Mouse (Mus musculus) intestine, embryonic 16.5 days (tissue): ENCODE measurements around the gene Atp8b4. TPM values are rescaled to one million over a fixed set of nuclear protein-coding genes. Genes with fewer than 3 reads are reported as not detected.

ENCODE experiments used
- ATAC-seq: fragments of 200-750 bp; cut with Nextera tagmentation; 2 replicates; pipeline ENCODE4 v1.8.0; 2017; ENCODE audit warnings: moderate TSS enrichment, moderate library complexity
- H3K27ac ChIP-seq: fragments of 300-500 bp; sonication (generic); 2 replicates; pipeline ENCODE4 v1.5.1; 2014; ENCODE audit warnings: mild to moderate bottlenecking, low read length
- H3K27me3 ChIP-seq: fragments of 300-500 bp; sonication (generic); replicated peaks from 2 replicates; pipeline ENCODE4 v1.6.1; 2014; ENCODE audit warnings: low read length, control low read depth, mixed read lengths; ENCODE audit not compliant: control insufficient read depth, insufficient read depth
- H3K36me3 ChIP-seq: fragments of 300-500 bp; sonication (generic); 2 replicates; pipeline ENCODE4 v1.6.1; 2014; ENCODE audit warnings: low read length, control low read depth; ENCODE audit not compliant: control insufficient read depth, insufficient read depth
- H3K4me1 ChIP-seq: fragments of 300-500 bp; sonication (generic); 2 replicates; pipeline ENCODE4 v1.6.1; 2014; ENCODE audit warnings: low read length, control low read depth, mixed read lengths; ENCODE audit not compliant: control insufficient read depth, insufficient read depth
- H3K4me2 ChIP-seq: fragments of 300-500 bp; sonication (generic); 2 replicates; pipeline ENCODE4 v1.6.1; 2014; ENCODE audit warnings: low read depth, low read length, control low read depth
- H3K4me3 ChIP-seq: fragments of 300-500 bp; sonication (generic); 2 replicates; pipeline ENCODE4 v1.5.1; 2014; ENCODE audit warnings: mild to moderate bottlenecking, low read length
- H3K9ac ChIP-seq: fragments of 300-500 bp; sonication (generic); 2 replicates; pipeline ENCODE4 v1.6.1; 2014; ENCODE audit warnings: low read depth, low read length
- H3K9me3 ChIP-seq: fragments of 300-500 bp; sonication (generic); 2 replicates; pipeline ENCODE4 v1.6.1; 2016; ENCODE audit warnings: low read length, control low read depth; ENCODE audit not compliant: control insufficient read depth
- WGBS: fragments of 180-500 bp; shearing (Covaris S2); extraction: QIAGEN DNeasy Blood & Tissue Kit; methylation state at CpG from one replicate; pipeline ENCODE4 v1.1.7; 2014; 5-methylcytosine and 5-hydroxymethylcytosine counted together
- polyA plus RNA-seq: library from polyadenylated mRNA; unstranded; fragments of >200 nt; fragmentation: Nextera tagmentation; extraction: Ambion mirVana; gene quantifications from 2 replicates; pipeline ENCODE4 v1.2.1, GENCODE M21; 2015

The Atp8b4 gene
- polyA plus RNA-seq, 1 experiment from 2014 or later = 0.46 TPM

DNA sequence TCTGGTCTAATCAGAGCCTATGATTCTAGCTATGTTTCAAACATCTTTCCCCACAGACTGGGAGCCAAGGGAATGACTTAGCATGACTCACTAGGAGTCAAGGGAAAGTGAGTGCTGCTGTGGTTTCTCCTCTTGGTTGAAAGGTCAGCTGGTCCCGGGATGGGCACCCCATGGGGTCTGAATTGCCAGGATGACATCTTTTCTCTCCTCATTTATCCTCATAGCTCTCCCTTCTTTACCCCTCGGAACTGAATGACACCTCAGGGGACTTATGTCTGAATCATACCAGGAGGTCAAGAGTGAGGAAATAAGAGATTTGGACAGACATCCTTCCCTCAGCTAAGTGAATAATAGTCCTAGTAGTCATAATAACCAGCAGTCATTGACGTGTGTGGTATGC, 197.2 kb downstream of the Atp8b4 start:
- no peak for ATAC-seq
- Histone ChIP-seq H3K27ac (no peak overlapping the region), H3K4me1 (no peaks in the 10 kb centered on the region), H3K27me3 (no peaks in the 10 kb centered on the region), H3K4me3 (no peak overlapping the region), H3K9ac (no peak overlapping the region), H3K36me3 (no peaks in the 10 kb centered on the region), H3K4me2 (no peak overlapping the region), H3K9me3 (no peaks in the 10 kb centered on the region)
- 37% methylated on average over 3 of the region's 3 CpGs for whole genome bisulfite sequencing

- H3K36me3 ChIP-seq = no peaks in the 10 kb centered on the region
- no peaks in the 10 kb centered on the region for H3K4me1 ChIP-seq
- 61% methylated on average over 3 of the region's 3 CpGs for WGBS
- H3K4me2 ChIP-seq = no peak overlapping the region
- no peak for ATAC-seq
- no peak overlapping the region for H3K4me3 ChIP-seq
- H3K27me3 ChIP-seq = no peaks in the 10 kb centered on the region
- no peaks in the 10 kb centered on the region for H3K9me3 ChIP-seq
- no peak overlapping the region for H3K9ac ChIP-seq
- H3K27ac ChIP-seq = no peak overlapping the region
Measured at GRCm38 (mm10) chr2:126302381-126302780, 198.1 kb downstream of the Atp8b4 start.

DNA sequence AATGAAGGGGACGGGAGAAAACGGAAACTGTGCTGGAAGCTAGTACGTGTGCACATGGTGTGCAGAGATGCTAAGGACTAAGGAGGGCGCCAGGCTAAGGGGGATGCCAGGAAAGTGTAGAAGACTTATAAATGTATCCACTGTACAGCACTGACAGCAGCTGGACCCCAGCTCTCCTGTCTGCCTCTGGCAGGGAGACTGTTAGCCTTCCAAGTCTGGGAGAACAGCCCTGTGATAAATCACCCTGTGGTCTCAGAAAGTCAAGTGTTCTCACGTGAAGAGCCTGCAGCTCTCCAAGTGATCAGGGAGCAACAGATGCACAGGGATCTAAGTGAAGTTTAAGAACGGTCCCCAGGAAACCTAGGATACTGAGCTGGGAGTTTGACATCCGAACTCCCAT, 209.8 kb downstream of the Atp8b4 start:
- ATAC-seq = no peak

DNA sequence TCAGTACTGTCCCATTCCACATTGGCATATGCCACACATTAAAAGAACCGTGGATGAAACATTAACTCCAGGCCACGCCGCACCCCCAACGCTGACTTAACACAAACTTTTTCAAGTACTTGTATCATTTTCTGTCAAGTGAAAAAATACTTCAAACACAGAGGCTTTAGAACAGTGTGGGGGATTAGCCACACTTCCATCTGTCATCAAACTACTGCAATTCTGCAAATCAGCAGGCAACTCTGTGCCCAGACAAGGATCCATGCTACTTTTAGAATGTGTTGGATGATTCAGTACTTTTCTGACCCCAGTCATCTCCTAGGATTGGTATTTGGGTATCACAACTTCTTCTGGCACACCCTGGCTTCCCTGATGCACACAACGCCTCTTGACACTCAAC, 212.5 kb downstream of the Atp8b4 start:
- Histone ChIP-seq H3K36me3 (no peaks in the 10 kb centered on the region), H3K4me1 (no peaks in the 10 kb centered on the region), H3K4me3 (no peak overlapping the region), H3K9me3 (no peaks in the 10 kb centered on the region), H3K9ac (no peak overlapping the region), H3K4me2 (no peak overlapping the region), H3K27ac (no peak overlapping the region), H3K27me3 (no peaks in the 10 kb centered on the region)
- no peak for ATAC-seq
- WGBS = 91% methylated on average over 5 of the region's 5 CpGs

More for the DNA sequence above, 209.8 kb downstream of the Atp8b4 start:
- Histone ChIP-seq H3K27me3 (no peaks in the 10 kb centered on the region), H3K9ac (no peak overlapping the region), H3K4me2 (no peak overlapping the region), H3K9me3 (no peaks in the 10 kb centered on the region), H3K27ac (no peak overlapping the region), H3K4me1 (no peaks in the 10 kb centered on the region), H3K36me3 (no peaks in the 10 kb centered on the region), H3K4me3 (no peak overlapping the region)
- WGBS = 61% methylated on average over 7 of the region's 7 CpGs

DNA sequence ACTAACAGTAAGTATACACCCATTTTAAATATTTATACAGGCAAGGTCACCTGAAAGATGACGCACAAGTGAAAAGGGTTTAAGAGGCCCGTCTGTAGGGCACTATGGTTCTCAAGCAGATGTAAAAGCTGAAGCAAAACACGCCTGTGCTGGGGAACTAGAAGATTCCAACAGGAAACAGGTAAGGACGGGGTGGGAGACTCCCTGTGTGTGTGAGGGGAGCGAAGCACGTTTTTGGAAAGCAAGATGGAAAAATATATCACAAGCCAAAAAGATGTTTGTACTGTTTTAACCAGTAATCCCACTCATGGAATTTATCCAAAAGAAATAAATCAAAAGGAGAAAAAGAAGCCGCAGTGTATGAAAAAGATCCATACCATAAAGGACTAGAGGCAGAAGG, 214.1 kb downstream of the Atp8b4 start:
- no peaks in the 10 kb centered on the region for H3K36me3 ChIP-seq
- H3K9ac ChIP-seq = no peak overlapping the region
- H3K4me1 ChIP-seq = no peaks in the 10 kb centered on the region
- no peak overlapping the region for H3K4me2 ChIP-seq
- H3K27me3 ChIP-seq = no peaks in the 10 kb centered on the region
- H3K9me3 ChIP-seq = no peaks in the 10 kb centered on the region
- ATAC-seq = no peak
- no peak overlapping the region for H3K4me3 ChIP-seq
- WGBS = 55% methylated on average over 7 of the region's 7 CpGs
- H3K27ac ChIP-seq = no peak overlapping the region

- no peak overlapping the region for H3K27ac ChIP-seq
- no peaks in the 10 kb centered on the region for H3K9me3 ChIP-seq
- H3K27me3 ChIP-seq = no peaks in the 10 kb centered on the region
- no peaks in the 10 kb centered on the region for H3K36me3 ChIP-seq
- H3K4me3 ChIP-seq = no peak overlapping the region
- ATAC-seq = no peak
- 87% methylated on average over 6 of the region's 6 CpGs for WGBS
- no peaks in the 10 kb centered on the region for H3K4me1 ChIP-seq
- no peak overlapping the region for H3K4me2 ChIP-seq
- H3K9ac ChIP-seq = no peak overlapping the region
Measured at GRCm38 (mm10) chr2:126284071-126284470, 216.4 kb downstream of the Atp8b4 start.

DNA sequence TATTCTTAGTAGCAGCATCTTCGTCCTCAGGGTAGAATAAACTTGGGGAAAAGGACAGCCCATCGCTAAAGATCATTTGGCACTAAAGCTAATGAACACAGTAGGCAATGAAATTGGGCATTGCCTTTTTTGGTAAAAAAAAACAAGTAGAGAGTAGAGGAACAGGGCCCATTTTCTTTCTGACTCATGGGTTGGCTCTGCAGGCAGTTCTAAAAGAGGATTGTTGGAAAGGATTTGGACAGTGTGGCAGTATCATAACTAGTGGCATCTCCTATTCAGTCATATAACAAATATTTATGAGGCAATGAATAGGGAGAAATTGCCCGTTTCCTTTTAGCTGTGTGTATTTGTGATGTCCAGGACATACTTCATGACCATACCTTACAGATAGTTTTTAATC, 217.4 kb downstream of the Atp8b4 start:
- Histone ChIP-seq H3K4me2 (no peak overlapping the region), H3K27ac (no peak overlapping the region), H3K27me3 (no peaks in the 10 kb centered on the region), H3K4me3 (no peak overlapping the region), H3K9me3 (no peaks in the 10 kb centered on the region), H3K9ac (no peak overlapping the region), H3K36me3 (no peaks in the 10 kb centered on the region), H3K4me1 (no peaks in the 10 kb centered on the region)
- no peak for ATAC-seq
- 56% methylated on average over 3 of the region's 3 CpGs for WGBS

GRCm38 (mm10) chr2:126275511-126275910, 225.0 kb downstream of the Atp8b4 start:
- 70% methylated on average over 3 of the region's 3 CpGs for WGBS
- no peak for ATAC-seq
- Histone ChIP-seq H3K36me3 (no peaks in the 10 kb centered on the region), H3K4me2 (no peak overlapping the region), H3K9ac (no peak overlapping the region), H3K9me3 (no peaks in the 10 kb centered on the region), H3K27me3 (no peaks in the 10 kb centered on the region), H3K4me1 (no peaks in the 10 kb centered on the region), H3K4me3 (no peak overlapping the region), H3K27ac (no peak overlapping the region)

GRCm38 (mm10) chr2:126274826-126275405, 225.6 kb downstream of the Atp8b4 start:
- no peak for ATAC-seq
- H3K4me2 ChIP-seq = no peak overlapping the region
- no peak overlapping the region for H3K4me3 ChIP-seq
- H3K27ac ChIP-seq = no peak overlapping the region
- H3K27me3 ChIP-seq = no peaks in the 10 kb centered on the region
- H3K9me3 ChIP-seq = no peaks in the 10 kb centered on the region
- WGBS = 56% methylated on average over 3 of the region's 3 CpGs
- H3K4me1 ChIP-seq = no peaks in the 10 kb centered on the region
- no peak overlapping the region for H3K9ac ChIP-seq
- no peaks in the 10 kb centered on the region for H3K36me3 ChIP-seq

DNA sequence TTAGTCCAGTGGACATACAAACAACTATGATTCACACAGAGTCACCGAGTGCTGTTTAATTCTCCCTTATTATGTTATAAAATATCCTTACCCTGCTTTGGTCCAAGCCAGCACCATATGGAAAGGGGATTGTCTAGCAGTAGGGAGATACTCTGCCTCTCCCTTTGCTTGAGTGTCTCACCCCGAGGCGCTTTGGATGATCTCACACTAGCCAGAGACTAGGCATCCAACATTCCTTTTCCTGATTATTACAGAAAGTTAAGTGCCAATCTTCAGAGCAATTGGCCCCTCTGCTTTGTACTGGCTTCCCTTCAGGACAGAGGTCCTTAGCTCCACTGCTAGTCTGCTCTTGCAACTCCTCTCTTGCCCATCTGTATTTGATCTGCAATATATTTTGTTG, 226.2 kb downstream of the Atp8b4 start:
- no peak overlapping the region for H3K4me3 ChIP-seq
- no peaks in the 10 kb centered on the region for H3K9me3 ChIP-seq
- no peak overlapping the region for H3K27ac ChIP-seq
- H3K27me3 ChIP-seq = no peaks in the 10 kb centered on the region
- no peak for ATAC-seq
- no peak overlapping the region for H3K4me2 ChIP-seq
- H3K4me1 ChIP-seq = no peaks in the 10 kb centered on the region
- no peak overlapping the region for H3K9ac ChIP-seq
- 86% methylated on average over 3 of the region's 3 CpGs for WGBS
- H3K36me3 ChIP-seq = no peaks in the 10 kb centered on the region
